In the genomic region with DNA sequence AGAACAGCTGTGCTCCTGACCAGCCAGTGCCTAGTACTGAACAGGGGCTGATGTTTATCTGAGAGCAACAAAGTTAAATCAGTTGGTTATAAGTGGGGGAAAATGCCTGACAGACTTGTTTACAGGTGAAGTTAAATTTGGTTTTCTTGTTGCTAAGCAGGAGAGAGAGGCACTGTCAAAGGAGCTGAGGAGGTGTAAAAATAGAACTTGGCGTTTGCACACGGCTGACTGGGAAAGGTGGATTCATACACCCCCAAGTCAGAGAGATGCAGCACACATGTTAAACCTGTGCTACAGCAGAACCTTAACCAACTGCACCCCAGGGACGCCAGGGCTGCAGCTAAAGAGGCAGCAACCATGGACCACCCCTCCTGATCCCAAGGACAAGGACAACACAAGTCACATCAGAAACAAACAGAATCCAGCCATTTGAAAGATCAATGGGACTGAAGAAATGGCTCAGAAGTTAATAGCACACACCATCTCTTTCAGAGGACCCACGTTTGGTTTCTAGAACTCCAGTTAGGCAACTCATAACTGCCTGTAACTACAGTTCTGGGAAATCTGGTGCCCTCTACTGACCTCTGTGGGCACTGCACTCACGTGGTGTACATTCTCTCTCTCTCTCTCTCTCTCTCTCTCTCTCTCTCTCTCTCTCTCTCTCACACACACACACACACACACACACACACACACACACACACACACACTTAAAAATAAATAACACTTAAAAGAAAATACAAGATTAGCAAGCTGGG, we compare ENCODE assay signal across 16 mouse cellular contexts. TPM values are rescaled to one million over a fixed set of nuclear protein-coding genes. Genes with fewer than 3 reads are reported as not detected.
DNase-seq lines count a peak whose midpoint lies in the region; ATAC-seq and TF ChIP-seq lines count a peak whose summit lies in the region.
"Had no signal": no experiment of that assay in that cellular context is flagged by ENCODE, and none has a peak within 500 bp of the region (broad histone marks: within the 10 kb centered on the region; RNA-seq: fewer than 3 reads in every experiment).

No protein-coding gene starts in this region.

- no peak overlapping the region for H3K9ac ChIP-seq in heart, embryonic 16.5 days (ENCODE audit: low read length)
- H3K9ac ChIP-seq in midbrain, postnatal 0 days (replicated peaks; ENCODE audit: low read length, poor library complexity, severe bottlenecking): no peak overlapping the region
- H3K9ac ChIP-seq in midbrain, embryonic 15.5 days: no peak overlapping the region
- H3K9ac ChIP-seq: forebrain, embryonic 13.5 days; limb, embryonic 12.5 days; lung, embryonic 14.5 days had no signal

- 73% methylated on average over 5 of the region's 5 CpGs for WGBS in heart, embryonic 16.5 days
- WGBS in midbrain, postnatal 0 days: 82% methylated on average over 5 of the region's 5 CpGs
- WGBS in midbrain, embryonic 15.5 days: 91% methylated on average over 5 of the region's 5 CpGs

- peaks cover 9% of the 10 kb centered on the region for H3K9me3 ChIP-seq in heart, embryonic 16.5 days (replicated peaks; ENCODE audit: control insufficient read depth, low read length)
- H3K9me3 ChIP-seq in midbrain, postnatal 0 days (ENCODE audit: low read length): no peaks in the 10 kb centered on the region; the same call in 1 of the 2 replicates
- H3K9me3 ChIP-seq in midbrain, embryonic 15.5 days: no peaks in the 10 kb centered on the region

- H3K36me3 ChIP-seq in heart, embryonic 16.5 days (ENCODE audit: control insufficient read depth, insufficient read depth): peaks cover under 1% of the 10 kb centered on the region; the same call in 1 of the 2 replicates
- no peaks in the 10 kb centered on the region for H3K36me3 ChIP-seq in midbrain, postnatal 0 days (ENCODE audit: insufficient read depth, low read length)
- H3K36me3 ChIP-seq in midbrain, embryonic 15.5 days (replicated peaks): no peaks in the 10 kb centered on the region
- H3K36me3 ChIP-seq: G1E; limb, embryonic 12.5 days had no signal

- DNase-seq in heart, postnatal 25 days (ENCODE audit: low spot score): no peak
- DNase-seq in midbrain, postnatal 0 days (ENCODE audit: low spot score): no peak
- peak; percentile 60 for DNase-seq in ZHBTc4 (ENCODE audit: low read depth, low spot score)
- no peak for DNase-seq in cerebellum, postnatal 36 days
- DNase-seq: cerebellum, adult 18-20 months; kidney, postnatal 36 days; layer of hippocampus, postnatal 36 days; lung, embryonic 14.5 days; thymus, adult 18-20 months had no signal

- peak overlapping the region; percentile 89 for H3K27ac ChIP-seq in heart, embryonic 16.5 days (ENCODE audit: low read length)
- H3K27ac ChIP-seq in midbrain, postnatal 0 days (ENCODE audit: low read depth, low read length): no peak overlapping the region; the same call in 1 of the 2 replicates
- no peak overlapping the region for H3K27ac ChIP-seq in midbrain, embryonic 15.5 days
- H3K27ac ChIP-seq: forebrain, embryonic 13.5 days; limb, embryonic 12.5 days had no signal

- TF ChIP-seq CTCF in midbrain, postnatal 0 days (IDR thresholded peaks at IDR 0.05): peak; percentile 18; the same call in 1 of the 2 replicates

- H3K4me1 ChIP-seq in heart, embryonic 16.5 days (ENCODE audit: control insufficient read depth, insufficient read depth, low read length): peaks cover 31% of the 10 kb centered on the region
- H3K4me1 ChIP-seq in midbrain, postnatal 0 days (ENCODE audit: insufficient read depth, low read length): no peaks in the 10 kb centered on the region
- peaks cover 2% of the 10 kb centered on the region; the same call in 1 of the 2 replicates for H3K4me1 ChIP-seq in midbrain, embryonic 15.5 days

- intact Hi-C loops in heart, postnatal 25 days (cut with DNase I): no loop called here

- no peak overlapping the region for H3K4me3 ChIP-seq in heart, embryonic 16.5 days (ENCODE audit: low read length)
- no peak overlapping the region for H3K4me3 ChIP-seq in midbrain, postnatal 0 days (ENCODE audit: low read depth, low read length)
- no peak overlapping the region for H3K4me3 ChIP-seq in midbrain, embryonic 15.5 days
- H3K4me3 ChIP-seq: forebrain, embryonic 13.5 days; limb, embryonic 12.5 days had no signal

- peak; percentile 13; the same call in 1 of the 2 replicates for ATAC-seq in heart, embryonic 16.5 days (replicated peaks; ENCODE audit: extremely low read depth, insufficient read depth, low FRiP score)
- no peak for ATAC-seq in midbrain, postnatal 0 days (ENCODE audit: low FRiP score)
- ATAC-seq in midbrain, embryonic 15.5 days (replicated peaks): no peak
- ATAC-seq in megakaryocyte progenitor cell, adult 5-6 weeks (replicated peaks; ENCODE audit: poor library complexity): no peak
- ATAC-seq: forebrain, embryonic 13.5 days; intestine, embryonic 16.5 days had no signal

- H3K27me3 ChIP-seq in heart, embryonic 16.5 days (ENCODE audit: control insufficient read depth, insufficient read depth, low read length): no peaks in the 10 kb centered on the region
- H3K27me3 ChIP-seq in midbrain, postnatal 0 days (ENCODE audit: insufficient read depth, low read length): no peaks in the 10 kb centered on the region
- no peaks in the 10 kb centered on the region for H3K27me3 ChIP-seq in midbrain, embryonic 15.5 days (replicated peaks)
- H3K27me3 ChIP-seq: forebrain, embryonic 13.5 days had no signal

- H3K4me2 ChIP-seq in heart, embryonic 16.5 days (ENCODE audit: low read depth, low read length): no peak overlapping the region
- no peak overlapping the region for H3K4me2 ChIP-seq in midbrain, postnatal 0 days (ENCODE audit: low read depth, low read length, poor library complexity, severe bottlenecking)
- H3K4me2 ChIP-seq in midbrain, embryonic 15.5 days: no peak overlapping the region
- H3K4me2 ChIP-seq: forebrain, embryonic 13.5 days; limb, embryonic 12.5 days; lung, embryonic 14.5 days had no signal

RNA-seq across cellular contexts. Expression of a gene that starts 21.2 kb away (rescaled TPM):
- polyA plus RNA-seq in heart, embryonic 16.5 days (2015; fragmentation: Nextera tagmentation; extraction: Ambion mirVana): 0.07 and 0.09 TPM in 2 replicates
- under 1 TPM; 0.06 to 0.10 TPM for total RNA-seq in heart, postnatal 25 days (2021)
- total RNA-seq in midbrain, postnatal 0 days (2014; rRNA removed): 0.05 TPM in 2 replicates
- polyA plus RNA-seq in midbrain, postnatal 0 days (2015; fragmentation: Nextera tagmentation; extraction: Ambion mirVana): 0.15 and 0.20 TPM in 2 replicates
- 0.23 and 0.34 TPM in 2 replicates for polyA plus RNA-seq in midbrain, embryonic 15.5 days (2015; fragmentation: Nextera tagmentation; extraction: Ambion mirVana)
- 0.12 and 1.3 TPM in 2 replicates for total RNA-seq in megakaryocyte progenitor cell, adult 5-6 weeks (2015)
- not detected in 2 replicates for total RNA-seq in megakaryocyte progenitor cell, adult 5-6 weeks (2017)
- polyA plus RNA-seq: G1E had no signal
